Mouse (Mus musculus): ENCODE measurements around the gene Mcat.

DNA sequence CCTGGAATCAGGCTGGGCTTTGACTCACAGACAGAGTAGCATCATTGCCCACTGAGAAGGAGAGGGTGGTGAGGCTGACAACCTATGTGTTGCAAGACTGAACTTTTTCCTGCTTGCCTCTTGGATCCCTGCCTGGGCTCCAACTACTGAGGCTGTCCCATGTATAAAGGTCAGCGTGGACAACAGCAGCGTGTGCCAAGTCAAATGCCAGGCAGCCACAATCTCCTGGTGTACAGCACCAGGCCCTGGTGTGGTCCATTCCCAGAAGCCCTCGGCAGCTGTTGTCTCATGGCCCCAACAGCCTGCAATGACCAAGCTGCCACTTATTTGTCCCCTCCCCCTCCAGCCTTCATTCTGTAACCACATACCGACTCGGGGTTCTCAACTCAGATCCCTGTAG lies 8.0 kb upstream of the Mcat start:
- TF ChIP-seq CTCF (IDR thresholded peaks at IDR 0.05; ENCODE audit: borderline replicate concordance, insufficient read depth, low read depth, low read length) = no peak
- TF ChIP-seq POLR2A (IDR thresholded peaks at IDR 0.05; ENCODE audit: borderline replicate concordance, insufficient read depth, low read length) = no peak
